Mouse (Mus musculus) liver, embryonic 12.5 days (tissue): Measurements from ENCODE around the gene Ccl24. TPM values are rescaled to one million over a fixed set of nuclear protein-coding genes. Genes with fewer than 3 reads are reported as not detected.

Source experiments
- ATAC-seq: fragments of 200-750 bp; cut with Nextera tagmentation; 2 replicates; pipeline ENCODE4 v1.8.0; 2017; ENCODE audit warnings: moderate number of reproducible peaks, mild to moderate bottlenecking, moderate library complexity
- H3K27ac ChIP-seq: fragments of 300-500 bp; sonication (generic); 2 replicates; pipeline ENCODE4 v1.5.1; 2016; ENCODE audit warnings: mild to moderate bottlenecking
- H3K27me3 ChIP-seq: fragments of 300-500 bp; sonication (generic); replicated peaks from 2 replicates; pipeline ENCODE4 v1.6.1; 2016; ENCODE audit warnings: mild to moderate bottlenecking, moderate library complexity
- H3K36me3 ChIP-seq: fragments of 300-500 bp; sonication (generic); 2 replicates; pipeline ENCODE4 v1.6.1; 2016; ENCODE audit warnings: mild to moderate bottlenecking, moderate library complexity
- H3K4me1 ChIP-seq: fragments of 300-500 bp; sonication (generic); 2 replicates; pipeline ENCODE4 v1.6.1; 2016
- H3K4me2 ChIP-seq: fragments of 300-500 bp; sonication (generic); 2 replicates; pipeline ENCODE4 v1.6.1; 2016; ENCODE audit warnings: mild to moderate bottlenecking, moderate library complexity
- H3K4me3 ChIP-seq: fragments of 300-500 bp; sonication (generic); 2 replicates; pipeline ENCODE4 v1.5.1; 2016; ENCODE audit warnings: mild to moderate bottlenecking, moderate library complexity
- H3K9ac ChIP-seq: fragments of 300-500 bp; sonication (generic); 2 replicates; pipeline ENCODE4 v1.6.1; 2016; ENCODE audit warnings: mild to moderate bottlenecking, moderate library complexity
- H3K9me3 ChIP-seq: fragments of 300-500 bp; sonication (generic); replicated peaks from 2 replicates; pipeline ENCODE4 v1.6.1; 2016; ENCODE audit warnings: mild to moderate bottlenecking, moderate library complexity
- WGBS: fragments of 180-500 bp; shearing (Covaris S2); methylation state at CpG from one replicate; pipeline ENCODE4 v1.1.7; 2016; ENCODE audit not compliant: insufficient replicate concordance; 5-methylcytosine and 5-hydroxymethylcytosine counted together
- polyA plus RNA-seq: library from polyadenylated mRNA; unstranded; fragments of >200 nt; fragmentation: Nextera tagmentation; extraction: Ambion mirVana; gene quantifications from 2 replicates; pipeline ENCODE4 v1.2.1, GENCODE M21; 2016

Gene Ccl24
- polyA plus RNA-seq, 1 experiment from 2014 or later = 9.8 TPM

- Histone ChIP-seq H3K4me1 (no peaks in the 10 kb centered on the region), H3K9me3 (0 out of 2 replicates have a peak, but pooled peaks cover 3% of the 10 kb centered on the region), H3K4me2 (no peak overlapping the region), H3K9ac (no peak overlapping the region), H3K27me3 (no peaks in the 10 kb centered on the region; the same call in 1 of the 2 replicates), H3K4me3 (no peak overlapping the region), H3K36me3 (no peaks in the 10 kb centered on the region), H3K27ac (no peak overlapping the region)
- no peak for ATAC-seq
- WGBS = 72% methylated on average over 10 of the region's 10 CpGs
These were observed 6.5 kb upstream of the Ccl24 start for GRCm38 (mm10) chr5:135579331-135579751.

GRCm38 (mm10) chr5:135576055-135576454 is 3.2 kb upstream of the Ccl24 start:
- 0 out of 2 replicates have a peak, but pooled peaks cover under 1% of the 10 kb centered on the region for H3K9me3 ChIP-seq
- ATAC-seq = no peak
- no peaks in the 10 kb centered on the region for H3K36me3 ChIP-seq
- H3K9ac ChIP-seq = no peak overlapping the region
- no peak overlapping the region for H3K4me2 ChIP-seq
- no peaks in the 10 kb centered on the region for H3K4me1 ChIP-seq
- no peak overlapping the region for H3K27ac ChIP-seq
- 52% methylated on average over 4 of the region's 4 CpGs for WGBS
- H3K4me3 ChIP-seq = no peak overlapping the region
- H3K27me3 ChIP-seq = peaks cover 9% of the 10 kb centered on the region

- Histone ChIP-seq H3K36me3 (no peaks in the 10 kb centered on the region), H3K9ac (no peak overlapping the region), H3K9me3 (no peaks in the 10 kb centered on the region), H3K4me1 (0 out of 2 replicates have a peak, but pooled peaks cover 5% of the 10 kb centered on the region), H3K4me2 (no peak overlapping the region), H3K4me3 (no peak overlapping the region), H3K27ac (no peak overlapping the region), H3K27me3 (peaks cover 9% of the 10 kb centered on the region; the same call in 1 of the 2 replicates)
- 41% methylated on average over 6 of the region's 6 CpGs for WGBS
- no peak for ATAC-seq
These were observed 4.2 kb downstream of the Ccl24 start for GRCm38 (mm10) chr5:135568698-135569097.

GRCm38 (mm10) chr5:135567556-135568265 is 5.1 kb downstream of the Ccl24 start:
- WGBS = 53% methylated on average over 6 of the region's 6 CpGs
- H3K9ac ChIP-seq = no peak overlapping the region
- H3K4me3 ChIP-seq = no peak overlapping the region
- H3K4me1 ChIP-seq = 0 out of 2 replicates have a peak, but pooled peaks cover 5% of the 10 kb centered on the region
- peaks cover 8% of the 10 kb centered on the region; the same call in 1 of the 2 replicates for H3K27me3 ChIP-seq
- H3K9me3 ChIP-seq = no peaks in the 10 kb centered on the region
- ATAC-seq = no peak
- H3K27ac ChIP-seq = no peak overlapping the region
- H3K4me2 ChIP-seq = no peak overlapping the region
- no peaks in the 10 kb centered on the region for H3K36me3 ChIP-seq

GRCm38 (mm10) chr5:135563469-135563868 is 9.4 kb downstream of the Ccl24 start, which contains the start of gene Ccl26:
TSS of gene Ccl26 (minus strand) at chr5:135563569.
- H3K4me2 ChIP-seq = no peak within 1 kb of the TSS
- no peak within 1 kb of the TSS for H3K27ac ChIP-seq
- no peaks in the 10 kb centered on the region for H3K36me3 ChIP-seq
- no peak within 1 kb of the TSS for H3K9ac ChIP-seq
- H3K27me3 ChIP-seq = no peaks in the 10 kb centered on the region
- 0 out of 2 replicates have a peak, but pooled peaks cover 5% of the 10 kb centered on the region for H3K4me1 ChIP-seq
- H3K4me3 ChIP-seq = no peak within 1 kb of the TSS
- no peaks in the 10 kb centered on the region for H3K9me3 ChIP-seq
- no peak for ATAC-seq
- WGBS = 74% methylated on average over 3 of the region's 3 CpGs

- H3K4me3 ChIP-seq = no peak overlapping the region
- no peak overlapping the region for H3K9ac ChIP-seq
- no peaks in the 10 kb centered on the region for H3K4me1 ChIP-seq
- H3K27ac ChIP-seq = no peak overlapping the region
- ATAC-seq = no peak
- H3K36me3 ChIP-seq = no peaks in the 10 kb centered on the region
- H3K4me2 ChIP-seq = no peak overlapping the region
- no peaks in the 10 kb centered on the region for H3K27me3 ChIP-seq
- H3K9me3 ChIP-seq = no peaks in the 10 kb centered on the region
- WGBS = 51% methylated on average over 3 of the region's 3 CpGs
These were observed 15.2 kb downstream of the Ccl24 start for GRCm38 (mm10) chr5:135557671-135558070.

GRCm38 (mm10) chr5:135557051-135557450 is 15.8 kb downstream of the Ccl24 start:
- no peak for ATAC-seq
- WGBS = 42% methylated on average over 4 of the region's 4 CpGs

GRCm38 (mm10) chr5:135556259-135556658 is 16.6 kb downstream of the Ccl24 start:
- no peaks in the 10 kb centered on the region for H3K36me3 ChIP-seq
- no peak overlapping the region for H3K9ac ChIP-seq
- no peaks in the 10 kb centered on the region for H3K4me1 ChIP-seq
- H3K27me3 ChIP-seq = no peaks in the 10 kb centered on the region
- no peaks in the 10 kb centered on the region for H3K9me3 ChIP-seq
- no peak overlapping the region for H3K4me3 ChIP-seq
- H3K4me2 ChIP-seq = no peak overlapping the region
- H3K27ac ChIP-seq = no peak overlapping the region
- ATAC-seq = no peak
- WGBS = 68% methylated on average over 3 of the region's 4 CpGs

More at GRCm38 (mm10) chr5:135557051-135557450, 15.8 kb downstream of the Ccl24 start:
- Histone ChIP-seq H3K36me3 (no peaks in the 10 kb centered on the region), H3K4me1 (no peaks in the 10 kb centered on the region), H3K27ac (no peak overlapping the region), H3K4me2 (no peak overlapping the region), H3K9ac (no peak overlapping the region), H3K9me3 (no peaks in the 10 kb centered on the region), H3K27me3 (no peaks in the 10 kb centered on the region), H3K4me3 (no peak overlapping the region)

GRCm38 (mm10) chr5:135551591-135551990 is 21.3 kb downstream of the Ccl24 start:
- H3K9ac ChIP-seq = no peak overlapping the region
- no peak for ATAC-seq
- H3K27ac ChIP-seq = no peak overlapping the region
- H3K27me3 ChIP-seq = peaks cover 15% of the 10 kb centered on the region
- H3K4me2 ChIP-seq = no peak overlapping the region
- no peaks in the 10 kb centered on the region for H3K4me1 ChIP-seq
- 39% methylated on average over 3 of the region's 3 CpGs for WGBS
- no peaks in the 10 kb centered on the region for H3K36me3 ChIP-seq
- no peak overlapping the region for H3K4me3 ChIP-seq
- H3K9me3 ChIP-seq = no peaks in the 10 kb centered on the region

- no peak for ATAC-seq
- H3K27ac ChIP-seq = no peak overlapping the region
- peaks cover 15% of the 10 kb centered on the region for H3K27me3 ChIP-seq
- no peak overlapping the region for H3K4me2 ChIP-seq
- H3K4me1 ChIP-seq = no peaks in the 10 kb centered on the region
- H3K4me3 ChIP-seq = no peak overlapping the region
- H3K9me3 ChIP-seq = no peaks in the 10 kb centered on the region
- WGBS = 24% methylated on average over 3 of the region's 3 CpGs
- no peaks in the 10 kb centered on the region for H3K36me3 ChIP-seq
- H3K9ac ChIP-seq = no peak overlapping the region
These were observed 21.9 kb downstream of the Ccl24 start for GRCm38 (mm10) chr5:135550910-135551309.

GRCm38 (mm10) chr5:135547990-135548389 is 24.9 kb downstream of the Ccl24 start:
- Histone ChIP-seq H3K4me3 (no peak overlapping the region), H3K27ac (no peak overlapping the region), H3K36me3 (no peaks in the 10 kb centered on the region), H3K27me3 (peaks cover 34% of the 10 kb centered on the region), H3K9ac (no peak overlapping the region), H3K9me3 (no peaks in the 10 kb centered on the region), H3K4me2 (no peak overlapping the region), H3K4me1 (peaks cover 13% of the 10 kb centered on the region)
- 65% methylated on average over 2 of the region's 2 CpGs for WGBS
- no peak for ATAC-seq

GRCm38 (mm10) chr5:135544865-135545797 is 27.7 kb downstream of the Ccl24 start, which contains the start of gene Hip1:
TSS of gene Hip1 (minus strand) at chr5:135545120.
- peak within 1 kb of the TSS; percentile 53 for H3K9ac ChIP-seq
- no peak within 1 kb of the TSS for H3K27ac ChIP-seq
- peak within 1 kb of the TSS; percentile 63 for H3K4me3 ChIP-seq
- peaks cover 34% of the 10 kb centered on the region for H3K27me3 ChIP-seq
- H3K4me1 ChIP-seq = peaks cover 13% of the 10 kb centered on the region
- peak within 1 kb of the TSS; percentile 76 for H3K4me2 ChIP-seq
- ATAC-seq = peak; percentile 96
- WGBS = under 1% methylated on average over 46 of the region's 46 CpGs
- H3K36me3 ChIP-seq = no peaks in the 10 kb centered on the region
- H3K9me3 ChIP-seq = no peaks in the 10 kb centered on the region
